Mouse (Mus musculus): ENCODE measurements around the gene Gzmk. TPM values are rescaled to one million over a fixed set of nuclear protein-coding genes. Genes with fewer than 3 reads are reported as not detected.

The Gzmk gene
- total RNA-seq, 2 experiments from 2014 or later, result not detected

- DNase-seq, result no peak
- intact Hi-C loops (cut with DNase I), result no loop called here
These were observed 20.4 kb downstream of the Gzmk start for GRCm38 (mm10) chr13:113205346-113205745.

- DNase-seq, result no peak
These were observed 22.6 kb downstream of the Gzmk start for GRCm38 (mm10) chr13:113203146-113203545.

GRCm38 (mm10) chr13:113202184-113202583 is 23.5 kb downstream of the Gzmk start:
- intact Hi-C loops (cut with DNase I), result no loop called here
- no peak for DNase-seq

More at GRCm38 (mm10) chr13:113203146-113203545, 22.6 kb downstream of the Gzmk start:
- intact Hi-C loops (cut with DNase I), result no loop called here

- intact Hi-C loops (cut with DNase I), result no loop called here
- DNase-seq, result no peak
These were observed 24.1 kb downstream of the Gzmk start for GRCm38 (mm10) chr13:113201631-113202030.

- intact Hi-C loops (cut with DNase I), result no loop called here
- DNase-seq, result no peak
These were observed 25.0 kb downstream of the Gzmk start for GRCm38 (mm10) chr13:113200726-113201125.

GRCm38 (mm10) chr13:113199331-113199730 is 26.4 kb downstream of the Gzmk start:
- intact Hi-C loops (cut with DNase I), result no loop called here
- no peak for DNase-seq

- no peak for DNase-seq
- intact Hi-C loops (cut with DNase I), result no loop called here
These were observed 27.7 kb downstream of the Gzmk start for GRCm38 (mm10) chr13:113197872-113198502.

- intact Hi-C loops (cut with DNase I), result no loop called here
- no peak for DNase-seq
These were observed 28.7 kb downstream of the Gzmk start for GRCm38 (mm10) chr13:113196808-113197674.

GRCm38 (mm10) chr13:113183720-113184119 is 42.0 kb downstream of the Gzmk start:
- DNase-seq, result no peak
- intact Hi-C loops (cut with DNase I), result no loop called here

- DNase-seq, result no peak
- intact Hi-C loops (cut with DNase I), result no loop called here
These were observed 42.4 kb downstream of the Gzmk start for GRCm38 (mm10) chr13:113183310-113183709.

GRCm38 (mm10) chr13:113174162-113174561 is 51.5 kb downstream of the Gzmk start:
- DNase-seq, result no peak
- intact Hi-C loops (cut with DNase I), result no loop called here

- intact Hi-C loops (cut with DNase I), result no loop called here
- DNase-seq, result no peak
These were observed 55.5 kb downstream of the Gzmk start for GRCm38 (mm10) chr13:113170256-113170655.

GRCm38 (mm10) chr13:113168018-113168534 is 57.6 kb downstream of the Gzmk start:
- DNase-seq, result no peak
- intact Hi-C loops (cut with DNase I), result no loop called here

- intact Hi-C loops (cut with DNase I), result no loop called here
- DNase-seq, result no peak
These were observed 61.3 kb downstream of the Gzmk start for GRCm38 (mm10) chr13:113164252-113165005.

- intact Hi-C loops (cut with DNase I), result no loop called here
- no peak for DNase-seq
These were observed 74.2 kb downstream of the Gzmk start for GRCm38 (mm10) chr13:113151556-113151955.

- DNase-seq, result no peak
- intact Hi-C loops (cut with DNase I), result loop anchor here (5.0 kb wide), 1 partner anchor 92 kb away; the partner anchor contains the start of gene Gpx8
These were observed 86.1 kb downstream of the Gzmk start for GRCm38 (mm10) chr13:113139597-113139996.

GRCm38 (mm10) chr13:113129974-113130373 is 95.7 kb downstream of the Gzmk start:
- intact Hi-C loops (cut with DNase I), result no loop called here

More at GRCm38 (mm10) chr13:113129974-113130373, 95.7 kb downstream of the Gzmk start:
- no peak for DNase-seq
